Mouse (Mus musculus): ENCODE measurements around the gene Smpd1.

The Smpd1 gene

GRCm38 (mm10) chr7:105563367-105563766, 9.2 kb downstream of the Smpd1 start:
- DNase-seq, result no peak

- DNase-seq, result no peak
Observed at GRCm38 (mm10) chr7:105565071-105565836, 11.1 kb downstream of the Smpd1 start.

DNA sequence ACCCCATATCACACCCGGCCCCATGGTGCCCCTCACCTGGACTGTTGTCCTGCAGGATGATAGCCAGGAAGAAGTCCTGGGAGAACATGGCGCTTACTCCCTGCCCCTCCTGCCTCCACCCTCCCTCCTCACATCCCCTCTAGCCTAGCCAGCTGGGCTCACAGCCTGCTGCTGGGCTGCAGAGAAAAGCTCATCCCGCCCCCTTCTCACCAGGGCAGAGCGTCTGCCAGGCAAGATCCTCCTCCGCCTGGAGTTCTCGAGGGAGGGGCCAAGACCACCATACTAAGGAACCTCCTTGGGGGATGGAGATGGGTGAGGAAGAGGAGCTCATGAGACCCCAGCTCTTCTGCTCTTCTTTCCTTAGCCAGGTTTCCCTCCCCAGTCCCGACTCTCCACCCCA, 14.4 kb downstream of the Smpd1 start:
- no peak for DNase-seq

- DNase-seq, result peak; percentile 19
Observed at GRCm38 (mm10) chr7:105568988-105569471, 14.9 kb downstream of the Smpd1 start.

GRCm38 (mm10) chr7:105569512-105570496, 15.6 kb downstream of the Smpd1 start:
- DNase-seq, result no peak

- DNase-seq, result no peak
Observed at GRCm38 (mm10) chr7:105570756-105571155, 16.6 kb downstream of the Smpd1 start.

DNA sequence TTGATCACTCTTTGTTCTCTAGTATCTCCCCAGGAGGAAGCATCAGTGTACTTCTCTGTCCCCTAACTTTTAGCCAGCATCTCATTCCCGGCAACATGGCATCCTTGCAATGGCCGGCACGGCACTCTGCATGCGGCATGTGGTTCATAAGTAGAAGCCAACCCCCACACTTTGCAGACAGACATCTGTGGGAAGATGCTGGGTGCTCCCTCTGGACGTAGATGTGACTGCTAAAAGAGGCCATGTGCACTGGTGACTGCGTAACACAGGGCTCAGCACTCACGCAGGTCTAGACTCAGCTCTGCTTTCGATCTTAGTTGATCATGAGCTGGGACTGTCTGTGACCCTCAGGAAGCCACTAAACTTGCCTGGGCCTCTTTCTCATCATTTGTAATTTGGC, 18.8 kb downstream of the Smpd1 start:
- no peak for DNase-seq

DNA sequence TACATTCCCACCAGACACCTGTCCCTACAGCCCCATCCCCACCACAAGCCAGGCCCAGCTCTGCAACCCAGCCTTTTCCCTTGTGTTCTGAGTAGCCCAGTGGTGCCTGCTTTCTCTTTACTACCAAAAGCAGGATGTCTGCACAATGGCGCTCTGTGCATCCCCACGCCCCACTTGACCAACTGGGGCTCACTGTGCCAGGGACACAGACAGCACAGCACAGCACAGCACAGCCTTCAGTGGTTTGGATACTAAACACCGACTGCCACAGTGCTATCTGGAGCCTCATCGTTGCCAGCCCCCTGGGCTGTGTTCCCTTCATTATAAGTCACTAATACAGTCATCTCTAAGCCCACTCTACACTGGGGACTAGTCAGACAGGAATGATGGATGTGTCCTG, 20.4 kb downstream of the Smpd1 start:
- DNase-seq, result no peak

DNA sequence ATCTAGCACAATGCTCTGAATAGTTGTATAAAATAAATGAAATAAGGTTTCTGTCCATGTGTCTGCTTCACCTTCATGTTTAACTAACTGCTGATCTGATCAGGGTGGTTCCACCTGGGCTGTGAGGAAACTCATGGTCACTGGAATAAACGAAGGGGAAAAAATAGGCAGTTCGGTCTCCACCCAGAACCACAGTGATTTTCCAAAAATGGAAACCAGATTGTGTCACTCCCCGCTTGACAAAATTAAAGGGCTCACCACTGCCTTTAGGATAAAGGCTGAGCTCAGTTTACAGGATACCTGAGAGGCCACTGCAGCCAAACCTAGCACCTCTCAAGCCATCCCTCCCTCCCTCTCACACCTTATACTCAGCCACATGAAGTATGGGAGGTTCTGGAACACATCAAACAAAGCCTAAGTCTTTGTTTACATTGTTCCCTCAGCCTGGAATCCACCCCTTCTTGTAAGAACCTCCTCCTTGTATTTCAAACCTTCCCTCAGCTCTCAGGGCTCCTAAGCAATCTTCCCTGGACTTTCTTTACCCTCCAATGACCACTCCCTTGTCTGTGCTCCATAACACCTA, 22.1 kb downstream of the Smpd1 start:
- no peak for DNase-seq

- no peak for DNase-seq
Observed at GRCm38 (mm10) chr7:105577377-105577871, 23.3 kb downstream of the Smpd1 start.

DNA sequence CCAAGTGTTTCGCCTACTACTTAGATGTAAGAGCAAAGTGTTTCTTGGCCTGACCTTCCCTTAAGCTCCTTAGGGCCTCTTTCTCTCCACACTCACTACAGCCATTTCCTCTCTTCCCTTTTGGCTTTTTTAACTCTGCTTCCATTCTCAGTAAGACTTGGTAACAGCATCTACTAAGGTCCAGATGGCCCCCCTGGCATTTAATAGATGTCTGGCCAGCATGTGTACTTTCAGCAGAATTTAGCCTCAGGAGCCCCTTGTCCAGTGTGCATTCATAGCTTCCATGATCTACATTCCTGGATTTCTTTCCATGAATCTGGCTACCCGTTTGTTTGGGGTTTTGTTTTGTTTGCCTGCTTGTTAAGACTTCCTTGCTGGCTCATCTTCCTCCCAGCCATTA, 24.3 kb downstream of the Smpd1 start:
- no peak for DNase-seq

GRCm38 (mm10) chr7:105580627-105581089, 26.5 kb downstream of the Smpd1 start:
- no peak for DNase-seq

GRCm38 (mm10) chr7:105581094-105581703, 27.0 kb downstream of the Smpd1 start, which contains the start of gene Apbb1:
Gene Apbb1, minus strand, starts transcription at chr7:105581653.
- peak; percentile 64 for DNase-seq

DNA sequence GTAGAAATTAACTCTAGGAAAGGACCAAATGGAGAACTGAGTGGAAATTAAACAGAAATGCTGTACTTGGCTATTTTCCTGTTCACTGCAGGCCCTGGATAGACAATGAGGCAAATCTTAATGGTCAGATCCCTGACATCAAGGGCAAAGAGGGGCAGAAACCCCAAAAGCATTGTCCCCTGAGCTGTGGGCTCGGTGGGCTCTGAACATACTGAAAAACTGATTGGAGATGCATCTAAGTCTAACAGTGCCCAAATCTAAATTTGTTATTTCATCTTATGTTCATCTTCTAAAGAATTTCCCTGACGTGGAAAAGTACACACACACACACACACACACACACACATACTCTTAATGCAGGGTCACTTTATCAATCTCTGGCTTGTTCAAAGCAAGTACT, 27.8 kb downstream of the Smpd1 start:
- DNase-seq, result no peak

GRCm38 (mm10) chr7:105588325-105588912, 34.3 kb downstream of the Smpd1 start:
- DNase-seq, result no peak

DNA sequence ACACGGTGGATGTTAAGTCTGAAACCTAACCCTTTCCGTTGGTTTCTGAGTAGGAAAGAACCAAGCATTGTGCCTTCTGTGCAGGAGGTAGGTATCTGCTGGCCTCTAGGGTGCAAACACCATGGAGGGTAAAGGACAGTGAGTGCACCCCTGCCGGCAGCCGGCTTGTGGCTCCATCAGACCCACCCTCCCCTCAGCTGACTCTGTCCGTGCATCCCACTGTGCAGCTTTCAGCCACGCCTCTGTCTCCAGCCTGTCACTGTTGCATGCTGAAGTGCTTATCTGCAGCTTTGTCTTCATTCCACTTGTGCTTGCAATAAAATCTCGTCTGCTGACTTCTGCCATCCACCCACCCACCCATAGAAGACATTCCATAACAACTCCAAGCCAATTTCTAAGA, 35.9 kb downstream of the Smpd1 start:
- DNase-seq, result no peak

DNA sequence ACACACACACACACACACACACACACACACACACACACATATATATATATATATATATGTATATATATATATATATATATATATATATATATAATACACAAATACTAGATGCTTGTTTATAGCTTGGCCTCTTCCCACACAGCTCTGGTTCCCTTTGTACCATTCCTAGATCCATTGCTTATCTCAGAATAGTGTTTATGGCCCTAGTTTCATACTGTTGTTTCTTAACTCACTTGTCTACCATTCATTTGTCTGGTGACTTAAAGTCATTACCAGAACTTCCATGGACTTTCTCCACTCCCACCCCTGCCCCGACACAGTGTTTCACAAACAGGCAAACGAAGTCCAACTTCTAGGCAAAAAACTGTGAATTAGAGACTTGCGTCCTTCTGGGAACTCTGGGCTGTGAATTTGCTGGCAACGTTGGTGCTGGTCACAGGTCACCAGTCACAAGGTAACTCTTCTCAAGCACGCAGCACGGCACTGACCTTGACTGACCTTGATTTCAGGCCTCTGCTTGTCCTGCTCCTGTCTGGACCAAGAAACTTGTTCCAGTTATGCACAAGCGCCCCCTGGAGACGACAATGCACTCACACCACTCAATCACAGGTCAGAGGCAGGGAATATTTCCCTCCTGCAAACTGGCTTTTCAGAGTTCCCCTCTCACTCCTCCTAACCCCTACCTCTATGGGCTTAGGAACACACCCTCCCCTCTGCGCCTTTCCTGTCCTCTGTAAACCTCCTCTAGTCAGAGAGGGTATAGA, 48.9 kb downstream of the Smpd1 start:
- DNase-seq, result peak; percentile 94

Data from kidney, adult 9 months (tissue).